Mouse (Mus musculus) kidney, adult 10 weeks (tissue): ENCODE data around the gene Trappc3l. TPM values are rescaled to one million over a fixed set of nuclear protein-coding genes. Genes with fewer than 3 reads are reported as not detected.

Experiments
- polyA plus RNA-seq: library from polyadenylated mRNA; stranded (reverse); fragments of 350-450 nt; fragmentation: Illumina TruSeq; extraction: RNeasy Lipid Tissue Mini Kit (QIAGEN cat#74804); gene quantifications from one replicate; pipeline ENCODE4 v1.2.3, GENCODE M21; 2014; ENCODE audit warnings: low read depth, low replicate concordance

Gene Trappc3l
- not detected for polyA plus RNA-seq

DNA sequence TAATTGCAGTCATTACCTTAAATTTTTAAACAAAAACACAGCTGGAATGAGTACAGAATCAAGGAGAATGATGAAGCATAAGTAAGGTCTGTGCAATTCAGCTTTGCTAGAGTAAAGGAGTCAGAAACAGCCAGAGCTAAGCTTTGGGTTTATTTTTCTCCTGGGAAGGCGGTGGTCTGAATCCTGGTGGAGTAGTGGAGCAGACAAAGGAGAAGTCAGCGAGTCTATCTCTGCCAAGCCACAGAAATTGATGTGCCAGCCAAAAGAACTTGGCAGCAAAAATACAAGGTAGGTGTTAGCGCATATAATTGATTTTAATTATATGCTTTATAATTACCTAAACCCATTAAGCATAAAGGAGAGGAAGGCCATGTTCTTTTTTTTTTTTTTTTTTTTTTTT lies at the start of gene Trappc3l:
Trappc3l (plus strand) TSS at position 197 of the 400 bp plus-strand sequence.

DNA sequence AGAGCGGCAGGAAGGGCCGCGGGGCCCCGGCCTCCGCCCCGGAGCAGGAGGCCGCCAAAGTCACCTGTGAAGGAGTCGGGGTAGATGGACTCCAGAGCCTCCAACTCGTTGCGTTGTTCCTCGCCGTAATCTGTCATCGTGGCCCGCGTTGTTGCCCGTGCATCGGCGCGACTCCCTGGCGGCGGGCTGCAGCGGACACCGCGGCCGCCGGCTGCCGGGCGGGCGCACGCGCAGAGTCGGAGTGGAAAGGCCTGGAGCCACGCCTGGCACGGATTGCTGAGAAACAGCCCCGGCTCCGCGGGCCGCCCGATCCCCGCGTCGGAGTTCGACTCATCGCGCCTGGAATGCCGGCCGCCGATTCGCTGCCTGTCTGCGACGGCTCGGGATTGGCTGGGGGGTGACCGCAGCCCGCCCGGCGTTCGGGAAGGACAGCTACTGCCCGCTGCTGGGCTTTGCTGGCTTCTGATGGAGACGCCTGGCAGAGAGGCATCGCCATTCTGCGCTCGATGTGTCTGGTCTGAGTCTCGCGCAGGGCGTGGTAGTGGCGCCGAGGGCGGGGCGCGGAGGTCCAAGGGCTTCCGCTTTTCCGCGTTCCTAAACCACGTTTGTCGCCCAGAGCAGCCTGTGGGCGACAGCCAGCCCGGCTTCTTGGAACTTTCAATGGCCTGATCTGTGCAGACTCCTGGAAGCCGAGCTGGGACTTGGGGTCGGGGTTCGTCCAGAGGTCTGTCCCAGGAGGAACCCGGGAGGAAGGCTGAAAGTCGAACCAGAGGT lies 17.9 kb upstream of the Trappc3l start, which contains the start of gene Rwdd1:
Rwdd1 (minus strand) TSS at position 323 of the 774 bp plus-strand sequence.

DNA sequence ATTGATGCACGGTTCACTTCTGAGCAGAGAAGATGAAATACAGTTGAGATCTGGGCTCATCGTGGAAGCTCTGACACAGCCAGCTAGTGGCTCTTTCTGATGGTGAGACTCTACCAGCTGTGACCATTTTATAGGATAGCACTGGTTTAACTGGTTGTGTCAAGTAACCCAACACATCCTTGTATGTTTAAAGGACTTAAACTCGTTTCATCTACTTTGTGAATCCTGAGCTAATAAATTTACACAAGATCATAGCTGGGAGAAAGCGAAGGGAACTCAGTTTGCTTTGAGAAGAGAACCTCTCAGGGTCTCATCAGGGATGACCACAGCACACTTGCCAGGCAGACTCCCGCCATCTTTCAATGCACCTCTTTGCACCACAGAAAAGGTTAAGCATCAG lies 6.8 kb downstream of the Trappc3l start, which contains the start of gene Calhm4:
Calhm4 (minus strand) TSS at position 101 of the 400 bp plus-strand sequence.

DNA sequence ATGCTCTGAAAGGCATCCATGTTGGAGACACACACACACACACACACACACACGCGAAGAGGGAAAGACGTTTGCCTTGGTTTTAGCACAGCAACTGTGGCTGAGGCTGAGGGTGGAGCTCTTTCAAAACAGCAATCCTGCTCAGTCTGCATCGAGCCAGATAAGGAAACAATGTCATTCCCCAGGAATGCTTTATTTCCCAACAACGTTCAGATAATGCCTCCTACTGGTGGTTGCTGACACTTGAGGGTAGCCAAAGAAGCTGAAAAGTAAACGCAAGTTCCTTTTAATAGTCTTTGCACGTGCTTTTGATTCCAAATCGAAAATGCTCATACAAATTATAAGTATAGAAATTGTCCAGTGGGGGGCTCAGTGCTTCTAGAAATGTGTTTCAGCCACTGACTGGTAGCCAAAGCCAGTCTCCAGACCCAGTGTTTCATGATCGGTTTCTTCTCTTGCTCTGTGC lies 59.1 kb downstream of the Trappc3l start, which contains the start of gene Calhm5:
Calhm5 (minus strand) TSS at position 102 of the 466 bp plus-strand sequence.

DNA sequence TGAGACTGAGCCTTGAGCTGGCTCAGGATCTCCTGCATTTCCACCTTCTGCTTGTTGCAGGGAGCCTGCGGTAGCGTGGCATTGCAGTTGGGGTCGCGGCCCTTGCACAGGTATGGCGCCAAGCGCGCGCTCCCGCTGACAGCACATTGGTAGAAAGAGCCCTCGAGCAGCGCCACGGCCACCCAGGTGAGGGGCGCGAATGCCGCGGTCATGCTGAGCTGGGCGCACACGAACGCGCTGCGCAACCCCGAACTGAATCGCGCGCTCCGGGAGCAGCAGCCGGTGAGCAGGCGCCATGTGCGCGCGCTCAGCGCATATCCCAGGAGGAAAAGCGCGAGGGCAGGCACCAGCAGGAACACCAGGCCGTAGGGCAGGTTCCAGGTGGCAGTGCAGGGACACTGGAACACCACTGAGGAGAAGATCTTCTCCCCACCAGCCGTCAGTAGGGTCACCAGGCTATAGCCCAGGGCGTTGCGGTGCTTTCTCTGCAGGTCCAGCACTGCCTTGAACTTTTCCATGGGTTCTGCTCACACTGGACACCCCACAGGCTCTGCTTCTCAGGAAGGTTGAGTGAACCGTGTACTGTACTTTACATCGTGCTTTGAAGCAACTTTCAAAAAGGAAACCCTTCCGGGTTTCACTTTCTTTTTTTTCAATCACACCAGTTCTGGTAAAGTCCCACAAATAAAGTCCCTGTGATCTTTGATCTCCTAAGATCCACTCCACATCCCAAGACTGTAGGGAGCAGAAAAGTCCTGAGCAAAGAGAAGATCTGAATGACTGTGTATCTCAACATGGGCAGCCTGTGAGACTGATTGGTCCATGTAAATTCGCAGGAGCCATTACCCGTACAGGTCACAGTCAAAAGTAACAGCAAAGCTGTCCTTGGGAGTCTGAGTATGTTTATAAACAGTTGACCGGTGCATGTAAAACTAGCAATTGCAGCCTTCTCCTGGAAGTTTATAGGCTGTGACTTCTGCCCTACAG lies 90.3 kb downstream of the Trappc3l start, which contains the start of gene Calhm6:
Calhm6 (minus strand) TSS at position 593 of the 987 bp plus-strand sequence.

Other genes starting within 250 kb of the Trappc3l start
- not detected for gene Sult3a1, start 179.9 kb upstream of the Trappc3l start, polyA plus RNA-seq
- 0.28 TPM for gene Rsph4a, start 132.5 kb upstream of the Trappc3l start, polyA plus RNA-seq
- gene Zup1, start 86.3 kb upstream of the Trappc3l start, polyA plus RNA-seq = 29.4 TPM
- gene Rwdd1, start 18.0 kb upstream of the Trappc3l start, polyA plus RNA-seq = 181 TPM
- not detected for gene Calhm4, start 6.7 kb downstream of the Trappc3l start, polyA plus RNA-seq
- gene Calhm5, start 58.9 kb downstream of the Trappc3l start, polyA plus RNA-seq = 1.1 TPM
- gene Calhm6, start 90.4 kb downstream of the Trappc3l start, polyA plus RNA-seq = 0.44 TPM
- gene Dse, start 170.1 kb downstream of the Trappc3l start, polyA plus RNA-seq = 7.7 TPM
- gene Tspyl1, start 244.6 kb downstream of the Trappc3l start, polyA plus RNA-seq = 66.0 TPM